Mouse (Mus musculus): Measurements from ENCODE around the gene App. TPM values are rescaled to one million over a fixed set of nuclear protein-coding genes. Genes with fewer than 3 reads are reported as not detected.

The App gene
- total RNA-seq (2021) = 100 to 1,000 TPM; 320 to 335 TPM
- long read RNA-seq, experiment 1, full-length matches to known transcripts = 347 of 391 reads
- long read RNA-seq, experiment 1, partial matches to known transcripts = 19 of 391 reads
- long read RNA-seq, experiment 1, other reads (novel, unspliced or antisense) = 25 of 391 reads
- long read RNA-seq, experiment 2, full-length matches to known transcripts = 723 of 860 reads
- long read RNA-seq, experiment 2, partial matches to known transcripts = 77 of 860 reads
- long read RNA-seq, experiment 2, other reads (novel, unspliced or antisense) = 60 of 860 reads

GRCm38 (mm10) chr16:85173373-85174081, at the start of gene App:
Gene App, minus strand, starts transcription at chr16:85173766.
- DNase-seq (ENCODE audit: low spot score in 2 of 2) = peak; percentile 95 to 98

- no peak for DNase-seq (ENCODE audit: low spot score in 2 of 2)
Observed at GRCm38 (mm10) chr16:85215846-85216245, 42.3 kb upstream of the App start.

- no peak for DNase-seq (ENCODE audit: low spot score in 2 of 2)
Observed at GRCm38 (mm10) chr16:85215173-85215572, 41.6 kb upstream of the App start.

- DNase-seq (ENCODE audit: low spot score in 2 of 2) = no peak
Observed at GRCm38 (mm10) chr16:85195622-85196021, 22.1 kb upstream of the App start.

GRCm38 (mm10) chr16:85195167-85195566, 21.6 kb upstream of the App start:
- no peak for DNase-seq (ENCODE audit: low spot score in 2 of 2)

GRCm38 (mm10) chr16:85181502-85181901, 7.9 kb upstream of the App start:
- no peak for DNase-seq (ENCODE audit: low spot score in 2 of 2)

- no peak for DNase-seq (ENCODE audit: low spot score in 2 of 2)
Observed at GRCm38 (mm10) chr16:85180710-85181109, 7.1 kb upstream of the App start.

- no peak for DNase-seq (ENCODE audit: low spot score in 2 of 2)
Observed at GRCm38 (mm10) chr16:85176666-85177065, 3.1 kb upstream of the App start.

- DNase-seq (ENCODE audit: low spot score in 2 of 2) = peak; percentile 60 to 73
Observed at GRCm38 (mm10) chr16:85172571-85173372, 794 bp downstream of the App start.

- peak in 1 of 2 experiments; percentile 33 for DNase-seq (ENCODE audit: low spot score in 2 of 2)
Observed at GRCm38 (mm10) chr16:85171976-85172570, 1.5 kb downstream of the App start.

- no peak for DNase-seq (ENCODE audit: low spot score in 2 of 2)
Observed at GRCm38 (mm10) chr16:85170826-85171510, 2.6 kb downstream of the App start.

- DNase-seq (ENCODE audit: low spot score in 2 of 2) = no peak
Observed at GRCm38 (mm10) chr16:85168821-85169220, 4.7 kb downstream of the App start.

- no peak for DNase-seq (ENCODE audit: low spot score in 2 of 2)
Observed at GRCm38 (mm10) chr16:85166205-85166604, 7.4 kb downstream of the App start.

GRCm38 (mm10) chr16:85165631-85166030, 7.9 kb downstream of the App start:
- no peak for DNase-seq (ENCODE audit: low spot score in 2 of 2)

- DNase-seq (ENCODE audit: low spot score in 2 of 2) = no peak
Observed at GRCm38 (mm10) chr16:85165177-85165576, 8.4 kb downstream of the App start.

- no peak for DNase-seq (ENCODE audit: low spot score in 2 of 2)
Observed at GRCm38 (mm10) chr16:85162779-85163178, 10.8 kb downstream of the App start.

- no peak for DNase-seq (ENCODE audit: low spot score in 2 of 2)
Observed at GRCm38 (mm10) chr16:85160140-85160539, 13.4 kb downstream of the App start.

- DNase-seq (ENCODE audit: low spot score in 2 of 2) = no peak
Observed at GRCm38 (mm10) chr16:85157796-85158546, 15.6 kb downstream of the App start.

GRCm38 (mm10) chr16:85157156-85157555, 16.4 kb downstream of the App start:
- no peak for DNase-seq (ENCODE audit: low spot score in 2 of 2)

GRCm38 (mm10) chr16:85155836-85156235, 17.7 kb downstream of the App start:
- DNase-seq (ENCODE audit: low spot score in 2 of 2) = no peak
